In the genomic region with DNA sequence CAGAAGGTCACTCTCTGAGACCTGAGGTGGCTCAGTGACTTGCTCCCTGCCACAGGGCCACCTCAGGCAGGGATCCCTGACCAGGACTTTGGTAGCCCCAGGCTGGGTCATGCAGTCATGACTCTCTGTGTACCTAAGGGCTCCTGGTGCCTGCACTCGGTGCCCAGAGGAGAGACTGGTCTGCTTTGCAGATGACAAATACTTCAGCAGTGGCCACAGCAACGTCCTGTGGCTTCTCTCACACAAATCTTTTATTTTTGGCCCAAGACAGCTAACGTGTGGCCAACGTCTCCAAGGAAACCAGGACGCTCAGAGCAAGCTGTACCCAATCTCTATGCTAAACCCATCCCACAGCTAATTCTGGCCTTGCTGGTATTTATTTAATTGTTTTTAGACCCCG, we compare ENCODE assay signal across 16 mouse cellular contexts. TPM values are rescaled to one million over a fixed set of nuclear protein-coding genes. Genes with fewer than 3 reads are reported as not detected.
DNase-seq lines count a peak whose midpoint lies in the region; ATAC-seq and TF ChIP-seq lines count a peak whose summit lies in the region.
"Had no signal": no experiment of that assay in that cellular context is flagged by ENCODE, and none has a peak within 500 bp of the region (broad histone marks: within the 10 kb centered on the region; RNA-seq: fewer than 3 reads in every experiment).

No protein-coding gene starts in this region.

- no peak overlapping the region for H3K9ac ChIP-seq in hindbrain, embryonic 16.5 days (ENCODE audit: low read depth, low read length)
- H3K9ac ChIP-seq in hindbrain, embryonic 11.5 days (ENCODE audit: low read depth, low read length): no peak overlapping the region
- 0 out of 2 replicates have a peak overlapping the region, but pooled peaks have one; percentile 12 for H3K9ac ChIP-seq in lung, postnatal 0 days (replicated peaks; ENCODE audit: low read depth)
- H3K9ac ChIP-seq: embryonic facial prominence, embryonic 13.5 days; liver, embryonic 14.5 days; neural tube, embryonic 12.5 days had no signal

- ATAC-seq in hindbrain, embryonic 16.5 days: peak; percentile 72; the same call in 1 of the 2 replicates
- ATAC-seq in hindbrain, embryonic 11.5 days (ENCODE audit: low FRiP score): no peak
- ATAC-seq in lung, postnatal 0 days: no peak
- ATAC-seq: activated CD4-positive, CD25-positive, alpha-beta regulatory T cell, adult 4 months had no signal

- no peaks in the 10 kb centered on the region for H3K9me3 ChIP-seq in hindbrain, embryonic 16.5 days (ENCODE audit: control insufficient read depth, low read length)
- no peaks in the 10 kb centered on the region for H3K9me3 ChIP-seq in hindbrain, embryonic 11.5 days (ENCODE audit: control insufficient read depth, low read length)
- H3K9me3 ChIP-seq in lung, postnatal 0 days (ENCODE audit: low read length): no peaks in the 10 kb centered on the region
- H3K9me3 ChIP-seq: embryonic facial prominence, embryonic 13.5 days; neural tube, embryonic 12.5 days had no signal

- DNase-seq in adrenal gland, postnatal 14 days: peak; percentile 36
- no peak for DNase-seq in adrenal gland, adult 18-20 months (ENCODE audit: low spot score in 2 of 2)
- DNase-seq in hindbrain, embryonic 11.5 days (ENCODE audit: low spot score): no peak
- peak; percentile 31 for DNase-seq in lung, postnatal 0 days (ENCODE audit: low spot score)
- no peak for DNase-seq in lung, adult 18-20 months
- peak; percentile 47 for DNase-seq in brain, adult 2 months (ENCODE audit: low read depth, low spot score)
- no peak for DNase-seq in spleen, postnatal 36 days (ENCODE audit: low spot score in 2 of 2)
- DNase-seq: kidney, adult 2 months; kidney, postnatal 25 days had no signal

- H3K4me1 ChIP-seq in hindbrain, embryonic 16.5 days (ENCODE audit: control insufficient read depth, insufficient read depth, low read depth, low read length): peaks cover 4% of the 10 kb centered on the region
- no peaks in the 10 kb centered on the region for H3K4me1 ChIP-seq in hindbrain, embryonic 11.5 days (replicated peaks; ENCODE audit: control insufficient read depth, insufficient read depth, low read length)
- H3K4me1 ChIP-seq in lung, postnatal 0 days (ENCODE audit: insufficient read depth, low read depth, low read length): no peaks in the 10 kb centered on the region
- H3K4me1 ChIP-seq: embryonic facial prominence, embryonic 13.5 days; neural tube, embryonic 12.5 days had no signal

- TF ChIP-seq CTCF in lung, postnatal 0 days (IDR thresholded peaks at IDR 0.05): no peak

- no peak for TF ChIP-seq EP300 in lung, postnatal 0 days (IDR thresholded peaks at IDR 0.05)

- H3K4me2 ChIP-seq in hindbrain, embryonic 16.5 days (ENCODE audit: low read length): no peak overlapping the region
- H3K4me2 ChIP-seq in hindbrain, embryonic 11.5 days (replicated peaks; ENCODE audit: low read depth, low read length): no peak overlapping the region
- no peak overlapping the region for H3K4me2 ChIP-seq in lung, postnatal 0 days (replicated peaks; ENCODE audit: low read depth, low read length)
- H3K4me2 ChIP-seq: embryonic facial prominence, embryonic 13.5 days; neural tube, embryonic 12.5 days had no signal

- H3K36me3 ChIP-seq in hindbrain, embryonic 16.5 days (ENCODE audit: control insufficient read depth, insufficient read depth, low read length): no peaks in the 10 kb centered on the region
- H3K36me3 ChIP-seq in hindbrain, embryonic 11.5 days (ENCODE audit: control insufficient read depth, insufficient read depth, low read length): no peaks in the 10 kb centered on the region
- no peaks in the 10 kb centered on the region for H3K36me3 ChIP-seq in lung, postnatal 0 days (ENCODE audit: insufficient read depth, low read length)
- H3K36me3 ChIP-seq: embryonic facial prominence, embryonic 13.5 days; neural tube, embryonic 12.5 days had no signal

- no peak overlapping the region for H3K27ac ChIP-seq in hindbrain, embryonic 16.5 days (ENCODE audit: low read depth, low read length)
- no peak overlapping the region for H3K27ac ChIP-seq in hindbrain, embryonic 11.5 days (ENCODE audit: low read depth, low read length)
- H3K27ac ChIP-seq in lung, postnatal 0 days (ENCODE audit: low read length): no peak overlapping the region
- H3K27ac ChIP-seq: embryonic facial prominence, embryonic 13.5 days; liver, embryonic 14.5 days; macrophage; neural tube, embryonic 12.5 days had no signal

- H3K4me3 ChIP-seq in hindbrain, embryonic 16.5 days (ENCODE audit: low read length): no peak overlapping the region
- no peak overlapping the region for H3K4me3 ChIP-seq in hindbrain, embryonic 11.5 days (ENCODE audit: low read depth, low read length)
- H3K4me3 ChIP-seq in lung, postnatal 0 days (ENCODE audit: low read depth, low read length): no peak overlapping the region
- H3K4me3 ChIP-seq: embryonic facial prominence, embryonic 13.5 days; neural tube, embryonic 12.5 days had no signal

- WGBS in hindbrain, embryonic 16.5 days: 35% methylated on average over 6 of the region's 6 CpGs
- WGBS in hindbrain, embryonic 11.5 days: 77% methylated on average over 6 of the region's 6 CpGs
- WGBS in lung, postnatal 0 days: 54% methylated on average over 6 of the region's 6 CpGs

- H3K27me3 ChIP-seq in hindbrain, embryonic 16.5 days (replicated peaks; ENCODE audit: control insufficient read depth, insufficient read depth, low read length): no peaks in the 10 kb centered on the region
- H3K27me3 ChIP-seq in hindbrain, embryonic 11.5 days (ENCODE audit: control insufficient read depth, insufficient read depth, low read length): no peaks in the 10 kb centered on the region
- no peaks in the 10 kb centered on the region for H3K27me3 ChIP-seq in lung, postnatal 0 days (replicated peaks; ENCODE audit: insufficient read depth, low read length)
- H3K27me3 ChIP-seq: CH12.LX; embryonic facial prominence, embryonic 13.5 days; neural tube, embryonic 12.5 days had no signal

RNA-seq across cellular contexts. Expression of a gene that starts 16.7 kb away (rescaled TPM):
- total RNA-seq in adrenal gland, postnatal 14 days (2021): 58.4 and 117 TPM in 2 replicates
- 10 to 100 TPM; 39.1 to 86.4 TPM for total RNA-seq in adrenal gland, adult 18-20 months (2021)
- polyA plus RNA-seq in hindbrain, embryonic 16.5 days (2015; fragmentation: Nextera tagmentation; extraction: Ambion mirVana): 3.2 and 3.9 TPM in 2 replicates
- 3.4 and 5.0 TPM in 2 replicates for polyA plus RNA-seq in hindbrain, embryonic 11.5 days (2014; fragmentation: Nextera tagmentation; extraction: Ambion mirVana)
- 9.8 and 11.1 TPM in 2 replicates for polyA plus RNA-seq in lung, postnatal 0 days (2015; fragmentation: Nextera tagmentation; extraction: Ambion mirVana)

Comparison
In these comparisons a context has a peak if more than half of its experiments do, and no peak if none do; other contexts are left out.
1. DNase-seq: peak in adrenal gland, postnatal 14 days (single experiment), lung, postnatal 0 days (single experiment) and brain, adult 2 months (single experiment); none in adrenal gland, adult 18-20 months (0 of 2), hindbrain, embryonic 11.5 days (single experiment), lung, adult 18-20 months (0 of 2) and spleen, postnatal 36 days (0 of 2).